In genomic region chr10:99262867-99263379, GRCm38 (mm10) we compare ENCODE assay signal across 8 mouse cellular contexts. TPM values are rescaled to one million over a fixed set of nuclear protein-coding genes. Genes with fewer than 3 reads are reported as not detected.
DNase-seq lines count a peak whose midpoint lies in the region; ATAC-seq lines count a peak whose summit lies in the region.

TSS of gene Dusp6 (plus strand) at chr10:99263231.

- peak; percentile 95 for ATAC-seq in embryonic facial prominence, embryonic 15.5 days (ENCODE audit: insufficient number of reproducible peaks, low FRiP score, low TSS enrichment, low read depth)
- ATAC-seq in kidney, embryonic 15.5 days (replicated peaks; ENCODE audit: low FRiP score), result peak; percentile 95
- peak; percentile 87 for ATAC-seq in monocyte, adult 5-6 weeks (replicated peaks; ENCODE audit: insufficient number of reproducible peaks, low FRiP score, low TSS enrichment, poor library complexity, severe bottlenecking)

- H3K27me3 ChIP-seq in embryonic facial prominence, embryonic 15.5 days, result no peaks in the 10 kb centered on the region
- no peaks in the 10 kb centered on the region for H3K27me3 ChIP-seq in heart, embryonic 10.5 days (ENCODE audit: insufficient read depth, poor library complexity, severe bottlenecking)
- H3K27me3 ChIP-seq in kidney, embryonic 15.5 days, result no peaks in the 10 kb centered on the region

- peaks cover 30% of the 10 kb centered on the region for H3K4me1 ChIP-seq in embryonic facial prominence, embryonic 15.5 days
- peaks cover 8% of the 10 kb centered on the region for H3K4me1 ChIP-seq in heart, embryonic 10.5 days
- peaks cover 47% of the 10 kb centered on the region for H3K4me1 ChIP-seq in kidney, embryonic 15.5 days

- H3K9ac ChIP-seq in embryonic facial prominence, embryonic 15.5 days, result peak within 1 kb of the TSS; percentile 81
- peak within 1 kb of the TSS; percentile 94 for H3K9ac ChIP-seq in kidney, embryonic 15.5 days

- H3K36me3 ChIP-seq in embryonic facial prominence, embryonic 15.5 days, result no peaks in the 10 kb centered on the region
- peaks cover 19% of the 10 kb centered on the region for H3K36me3 ChIP-seq in heart, embryonic 10.5 days
- H3K36me3 ChIP-seq in kidney, embryonic 15.5 days, result peaks cover 14% of the 10 kb centered on the region; the same call in 1 of the 2 replicates

- H3K27ac ChIP-seq in embryonic facial prominence, embryonic 15.5 days (replicated peaks), result peak within 1 kb of the TSS; percentile 98
- peak within 1 kb of the TSS; percentile 98 for H3K27ac ChIP-seq in heart, embryonic 10.5 days
- H3K27ac ChIP-seq in kidney, embryonic 15.5 days, result peak within 1 kb of the TSS; percentile 99

- under 1% methylated on average over 29 of the region's 29 CpGs for WGBS in embryonic facial prominence, embryonic 15.5 days
- under 1% methylated on average over 29 of the region's 29 CpGs for WGBS in heart, embryonic 10.5 days
- under 1% methylated on average over 29 of the region's 29 CpGs for WGBS in kidney, embryonic 15.5 days

- peak within 1 kb of the TSS; percentile 70 for H3K4me3 ChIP-seq in embryonic facial prominence, embryonic 15.5 days (replicated peaks)
- H3K4me3 ChIP-seq in heart, embryonic 10.5 days, result peak within 1 kb of the TSS; percentile 93
- H3K4me3 ChIP-seq in kidney, embryonic 15.5 days (replicated peaks), result peak within 1 kb of the TSS; percentile 84

- H3K9me3 ChIP-seq in embryonic facial prominence, embryonic 15.5 days (replicated peaks), result no peaks in the 10 kb centered on the region
- no peaks in the 10 kb centered on the region for H3K9me3 ChIP-seq in heart, embryonic 10.5 days
- H3K9me3 ChIP-seq in kidney, embryonic 15.5 days (replicated peaks), result no peaks in the 10 kb centered on the region

- H3K4me2 ChIP-seq in embryonic facial prominence, embryonic 15.5 days (replicated peaks), result peak within 1 kb of the TSS; percentile 89
- H3K4me2 ChIP-seq in kidney, embryonic 15.5 days, result peak within 1 kb of the TSS; percentile 83

- DNase-seq in 3T3-L1 (ENCODE audit: low read depth, low spot score) (peak; percentile 98), liver (peak; percentile 87)
- peak; percentile 98 for DNase-seq in adrenal gland, postnatal 36 days
- DNase-seq in heart, embryonic 10.5 days (ENCODE audit: low spot score), result peak; percentile 99
- DNase-seq in spleen, postnatal 4 days (ENCODE audit: low spot score in 2 of 2), result peak; percentile 86 to 88

RNA-seq across cellular contexts. Expression of gene Dusp6, which starts in this region (rescaled TPM):
- 100 to 1,000 TPM in 1 of 2 experiments, 10 to 100 TPM in 1; 77.1 to 100 TPM for total RNA-seq in adrenal gland, postnatal 36 days (2021)
- polyA plus RNA-seq in embryonic facial prominence, embryonic 15.5 days (2015; fragmentation: Nextera tagmentation; extraction: Ambion mirVana), result 65.2 and 68.1 TPM in 2 replicates
- 58.5 and 65.3 TPM in 2 replicates for polyA plus RNA-seq in heart, embryonic 10.5 days (2016; fragmentation: Nextera tagmentation; extraction: Ambion mirVana)
- polyA plus RNA-seq in kidney, embryonic 15.5 days (2015; fragmentation: Nextera tagmentation; extraction: Ambion mirVana), result 85.7 and 88.7 TPM in 2 replicates
- 114 to 201 TPM (median 184 TPM) in 3 replicates for total RNA-seq in monocyte, adult 5-6 weeks (2017)

Comparison
In these comparisons a context has a peak if more than half of its experiments do, and no peak if none do; other contexts are left out.
1. Peak in every context shown above with its lines: DNase-seq, ATAC-seq, H3K4me3 ChIP-seq and H3K27ac ChIP-seq.